Mouse (Mus musculus): Measurements from ENCODE around the gene Slc1a4. TPM values are rescaled to one million over a fixed set of nuclear protein-coding genes. Genes with fewer than 3 reads are reported as not detected.

Gene Slc1a4
- 0.51 to 0.93 TPM (median 0.63 TPM) in 4 replicates for total RNA-seq (2023; ENCODE audit: inconsistent age)

GRCm38 (mm10) chr11:20332561-20333514 lies at the start of gene Slc1a4:
Gene Slc1a4 (minus strand): TSS chr11:20332713.

Other genes with a start within 250 kb of the Slc1a4 start
- 312 to 324 TPM (median 320 TPM) in 4 replicates for gene Actr2, start 219.8 kb downstream of the Slc1a4 start, total RNA-seq (2023; ENCODE audit: inconsistent age)
- gene Rab1a, start 131.3 kb downstream of the Slc1a4 start, total RNA-seq (2023; ENCODE audit: inconsistent age): 84.9 to 87.5 TPM (median 85.3 TPM) in 4 replicates
- gene Cep68, start 83.3 kb downstream of the Slc1a4 start, total RNA-seq (2023; ENCODE audit: inconsistent age): 33.3 to 40.3 TPM (median 35.3 TPM) in 4 replicates
- gene Sertad2, start 210.5 kb upstream of the Slc1a4 start, total RNA-seq (2023; ENCODE audit: inconsistent age): 38.9 to 40.6 TPM (median 39.4 TPM) in 4 replicates

Data from B cell, adult (primary cell).